Mouse (Mus musculus) forelimb bud, embryonic 11.5 days (tissue): ENCODE measurements at regions not wholly inside any gene's neighbourhood (a gene's known extent, or its start where the extent isn't known, plus 50 kb on each side); places are given as distances from the start of the nearest gene placed in this dataset.

Experiments
- DNase-seq: peaks from one replicate; pipeline ENCODE4 v3.0.0-alpha.2; 2012; ENCODE audit warnings: low read depth, low spot score

DNA sequence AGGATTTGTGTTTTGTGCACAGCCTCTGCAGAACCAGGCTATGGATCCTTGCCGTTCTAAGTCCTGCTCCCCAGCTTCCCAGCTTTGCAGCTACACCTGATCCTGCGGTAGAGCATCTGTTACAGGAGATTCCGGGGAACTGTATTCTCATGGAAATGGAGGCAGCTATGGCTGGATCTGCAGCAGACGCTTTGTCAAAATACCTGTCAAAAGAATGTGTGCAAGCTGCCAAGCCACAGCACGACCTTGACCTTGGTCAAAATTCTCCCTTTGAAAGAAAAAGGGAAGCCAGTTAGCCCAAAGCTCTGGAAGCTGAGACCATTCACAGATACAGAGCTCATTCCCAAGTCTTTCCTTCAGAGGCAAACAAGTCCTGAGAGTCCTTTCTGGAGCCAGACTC, 255.3 kb downstream of the Med13l start:
- no peak for DNase-seq

DNA sequence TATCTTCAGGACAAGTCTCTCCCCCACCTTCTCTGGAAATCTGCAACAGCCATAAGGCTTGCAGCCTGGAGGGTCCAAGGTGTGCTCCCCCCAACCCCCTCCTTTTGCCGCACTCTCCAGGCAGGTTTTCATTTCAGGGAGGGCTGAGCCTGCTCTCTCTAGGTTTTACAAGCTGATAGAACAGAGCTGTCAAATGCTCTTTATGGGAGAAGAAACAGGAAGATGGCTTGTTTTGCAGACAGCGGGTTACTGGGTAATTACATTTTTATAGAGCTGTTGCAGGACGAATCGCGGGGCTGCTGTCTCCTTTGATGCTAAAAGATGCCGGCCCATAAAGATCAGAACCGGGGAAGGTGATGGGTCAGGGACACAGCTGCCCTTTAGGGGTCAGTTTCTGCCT, 257.8 kb downstream of the Med13l start:
- peak; percentile 79 for DNase-seq

DNA sequence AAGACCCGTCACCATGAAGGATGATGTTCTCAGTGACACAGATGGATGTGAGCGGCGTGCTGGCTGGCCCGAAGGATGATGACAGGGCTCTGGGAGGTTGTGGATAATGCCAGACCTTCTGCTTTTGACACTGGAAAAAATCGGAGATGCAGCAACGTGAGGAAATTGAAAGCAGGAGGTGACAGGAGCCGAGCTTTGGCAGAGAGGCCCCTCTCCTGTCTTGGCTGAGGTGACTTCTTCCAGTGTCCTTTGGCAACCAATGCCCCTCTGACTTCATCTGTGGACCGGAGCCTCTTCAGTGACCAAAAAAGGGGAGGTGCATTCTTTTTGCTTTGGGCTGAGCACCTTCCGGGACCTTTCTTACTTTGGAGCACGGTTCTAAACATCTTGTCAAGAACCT, 264.3 kb downstream of the Med13l start:
- DNase-seq: no peak

DNA sequence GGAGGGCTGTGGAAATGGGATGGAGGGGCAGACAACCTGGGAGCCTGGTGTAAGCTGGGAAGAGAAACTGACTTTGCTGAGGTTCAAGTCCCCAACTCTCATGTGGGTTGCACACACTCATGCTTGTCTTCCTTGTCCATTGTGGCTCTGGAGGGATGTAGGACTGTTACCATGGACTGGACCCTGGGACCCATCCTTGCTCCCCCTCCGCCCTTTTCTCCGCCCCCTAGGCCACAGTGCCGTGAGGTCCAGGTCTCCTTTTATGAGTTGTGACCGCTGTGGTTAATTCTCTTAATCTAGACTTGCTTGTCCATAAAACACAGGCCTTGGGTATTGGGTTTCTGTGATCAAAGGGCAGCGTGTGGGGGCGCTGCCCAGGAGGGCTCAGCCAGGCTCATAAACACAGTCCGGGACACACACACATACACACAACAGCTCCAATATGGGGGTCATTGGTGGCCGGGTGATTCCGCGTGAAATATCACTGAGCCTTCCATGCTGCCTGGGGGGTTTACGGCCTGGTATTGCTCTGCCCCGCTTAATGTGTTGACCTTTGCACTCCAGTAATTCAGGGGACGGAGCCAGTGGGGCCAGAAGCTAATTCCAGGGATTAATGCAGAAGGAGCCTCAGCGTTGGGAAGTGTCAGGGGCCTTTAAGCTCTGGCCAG, 268.7 kb downstream of the Med13l start:
- DNase-seq: peak; percentile 77

DNA sequence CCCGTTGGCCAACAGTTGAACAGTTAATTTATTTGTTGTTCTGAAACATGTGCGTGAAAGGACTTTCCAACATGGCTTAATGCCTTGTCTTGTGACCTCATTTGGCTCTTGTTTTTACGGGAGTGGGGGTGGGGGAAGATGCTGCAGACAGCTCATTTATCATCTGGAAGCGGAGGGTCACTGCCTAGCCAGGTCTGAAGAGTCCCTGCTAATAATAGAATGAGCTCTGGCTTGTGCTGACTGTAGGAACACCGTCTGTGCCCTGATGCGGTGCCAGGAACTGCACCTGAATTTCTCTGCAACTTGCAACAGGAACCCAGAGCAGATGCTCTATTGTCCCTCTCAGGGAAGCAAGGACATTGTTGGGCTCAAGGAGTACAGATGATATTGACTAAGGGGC, 272.2 kb downstream of the Med13l start:
- DNase-seq: no peak

DNA sequence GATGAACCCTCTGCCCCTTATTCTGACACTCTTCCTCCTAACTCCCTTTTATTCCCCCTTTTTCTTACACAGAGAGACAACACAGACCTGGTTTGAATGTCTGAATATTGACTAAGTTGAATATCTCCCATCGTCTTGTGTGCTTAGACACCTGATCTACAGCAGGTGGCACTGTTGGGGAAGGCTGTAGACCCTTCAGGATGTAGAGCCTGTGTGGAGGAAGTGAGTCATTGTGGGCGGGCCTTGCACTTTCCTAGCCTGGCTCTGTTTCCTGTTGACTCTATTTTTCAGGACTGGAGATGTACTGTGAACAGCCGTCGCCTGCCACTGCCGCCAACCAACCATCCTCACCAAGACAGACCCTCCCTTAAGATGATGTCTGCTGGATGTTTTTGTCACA, 273.6 kb downstream of the Med13l start:
- DNase-seq: no peak

DNA sequence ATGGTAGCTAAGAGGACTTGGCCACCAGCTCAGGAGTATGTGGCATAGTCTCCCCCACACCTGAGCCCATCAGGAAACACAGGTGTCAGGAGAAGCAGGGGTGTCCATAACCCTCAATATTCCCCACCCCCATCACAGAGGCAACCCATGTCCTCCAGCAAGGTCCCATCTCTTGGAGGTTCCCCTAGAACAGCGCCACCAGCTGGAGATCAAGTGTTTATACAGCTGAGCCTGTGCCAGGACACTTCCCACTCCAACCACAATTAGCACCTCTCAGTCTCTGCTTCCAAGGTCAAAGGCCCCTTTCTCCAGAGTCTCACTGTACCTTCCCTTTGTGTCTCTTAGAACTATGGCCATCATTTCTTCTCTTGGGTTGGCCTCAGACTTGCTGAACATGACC, 276.5 kb downstream of the Med13l start:
- no peak for DNase-seq

DNA sequence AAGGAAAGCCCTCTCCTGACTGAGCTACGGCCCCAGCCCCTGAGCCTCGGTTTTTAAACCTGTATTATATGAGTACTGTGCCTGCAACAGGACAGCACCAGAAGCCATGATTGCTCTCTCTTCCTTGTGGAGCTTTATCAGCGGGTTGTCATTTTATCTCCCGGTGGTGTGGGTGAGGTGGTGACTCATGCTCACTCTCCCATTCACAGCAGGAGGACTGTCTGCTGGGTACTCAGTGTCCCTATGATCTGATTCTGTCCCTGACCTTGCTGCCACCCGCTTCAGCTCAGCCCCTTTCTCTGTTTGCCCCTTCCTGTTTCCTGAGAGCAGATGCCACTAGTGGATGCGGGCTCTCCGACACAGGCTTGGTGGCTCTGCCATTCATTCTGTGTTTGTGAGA, 277.9 kb downstream of the Med13l start:
- no peak for DNase-seq

DNA sequence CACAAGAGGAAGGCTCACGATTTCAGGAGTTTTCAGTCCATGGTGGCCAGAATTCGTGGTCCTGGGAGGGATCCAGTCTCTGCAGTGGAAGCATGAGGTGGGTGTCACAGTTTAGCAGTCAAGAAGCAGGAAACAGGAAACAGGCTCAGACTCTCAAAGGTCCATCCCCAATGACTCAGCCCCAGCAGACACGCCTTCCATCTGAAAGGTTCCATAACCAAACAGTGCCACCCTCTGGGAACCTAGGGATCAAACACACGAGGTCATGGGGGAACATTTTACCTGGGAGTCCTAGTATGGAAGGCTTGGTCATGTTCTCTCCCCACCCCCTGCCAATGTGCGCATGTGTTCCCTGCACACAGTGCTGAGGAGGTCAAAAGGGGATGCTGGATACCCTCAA, 279.4 kb downstream of the Med13l start:
- no peak for DNase-seq

DNA sequence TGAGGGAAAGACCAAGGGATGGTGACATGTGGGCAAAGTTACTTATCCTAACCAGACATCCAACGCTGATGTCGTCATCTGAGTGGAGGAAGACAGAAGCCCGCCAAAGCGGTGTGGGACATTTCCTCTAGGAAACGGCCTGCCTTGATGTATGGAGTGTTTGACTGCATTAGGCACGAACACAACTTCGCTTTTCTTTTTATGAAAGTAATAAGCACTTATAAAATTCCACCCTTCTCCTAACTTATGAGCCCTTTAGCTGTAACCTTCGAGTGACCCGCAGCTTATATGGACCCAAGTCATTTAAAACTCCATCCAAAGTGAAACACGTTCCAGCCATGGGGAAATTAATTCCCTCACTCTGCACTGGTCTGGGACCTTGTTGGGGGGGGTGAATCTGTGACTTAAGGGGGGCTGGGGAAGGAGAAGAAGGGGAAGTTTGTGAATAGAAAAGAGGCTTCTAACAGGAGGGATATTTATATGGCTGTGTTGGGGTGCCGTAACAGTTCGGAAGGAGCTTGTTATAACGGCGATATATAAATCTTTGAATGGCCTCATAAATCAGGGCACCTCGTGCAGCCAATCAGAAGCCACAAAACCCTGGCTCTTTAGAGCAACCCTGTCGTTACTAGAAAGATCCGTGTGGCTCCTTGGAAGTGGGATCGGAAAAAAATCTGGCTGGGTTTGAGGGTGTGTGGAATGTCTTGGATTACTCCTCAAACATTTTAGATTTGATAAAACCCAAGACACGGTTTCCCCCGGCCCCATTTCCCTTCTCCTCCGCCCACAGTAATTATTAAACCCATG, 280.9 kb downstream of the Med13l start:
- DNase-seq: peak; percentile 83

DNA sequence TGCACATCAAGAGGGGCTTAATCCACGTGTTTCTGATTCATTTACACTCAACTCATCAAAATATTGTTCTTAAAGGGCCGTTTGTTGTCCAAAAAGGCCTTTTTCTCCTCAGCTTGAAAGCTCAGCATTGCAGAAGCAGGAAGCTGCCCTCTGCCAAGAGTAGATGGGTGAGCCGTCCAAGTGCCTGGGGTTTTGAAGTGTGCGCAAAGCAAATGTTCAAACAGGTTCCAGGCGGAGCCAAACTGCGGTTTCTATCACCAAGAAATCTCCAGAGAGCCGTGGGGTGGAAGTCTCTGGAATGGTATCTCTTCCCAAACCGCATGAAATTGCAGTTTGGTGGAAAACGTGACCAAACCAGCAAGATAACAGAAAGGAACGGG, 281.5 kb downstream of the Med13l start:
- no peak for DNase-seq

DNA sequence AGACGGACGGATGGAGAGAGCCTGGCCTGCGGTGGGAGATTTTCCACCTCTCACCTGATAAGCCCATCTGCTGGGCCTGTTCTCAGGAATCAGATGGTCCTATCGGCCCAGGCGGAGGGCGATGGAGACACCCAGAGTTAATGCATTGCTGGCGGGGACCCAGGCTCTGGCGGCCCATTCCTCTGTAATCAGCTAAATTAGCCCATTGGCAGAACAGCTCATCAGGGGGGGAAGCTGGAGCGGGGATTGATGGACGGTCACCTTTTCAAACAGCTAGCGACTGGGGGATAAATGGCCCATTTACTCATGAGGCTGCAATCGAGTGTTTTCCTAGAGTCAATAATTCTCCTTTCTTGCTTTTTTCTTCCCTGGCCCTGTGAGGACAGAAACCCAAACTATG, 296.5 kb downstream of the Med13l start:
- no peak for DNase-seq

DNA sequence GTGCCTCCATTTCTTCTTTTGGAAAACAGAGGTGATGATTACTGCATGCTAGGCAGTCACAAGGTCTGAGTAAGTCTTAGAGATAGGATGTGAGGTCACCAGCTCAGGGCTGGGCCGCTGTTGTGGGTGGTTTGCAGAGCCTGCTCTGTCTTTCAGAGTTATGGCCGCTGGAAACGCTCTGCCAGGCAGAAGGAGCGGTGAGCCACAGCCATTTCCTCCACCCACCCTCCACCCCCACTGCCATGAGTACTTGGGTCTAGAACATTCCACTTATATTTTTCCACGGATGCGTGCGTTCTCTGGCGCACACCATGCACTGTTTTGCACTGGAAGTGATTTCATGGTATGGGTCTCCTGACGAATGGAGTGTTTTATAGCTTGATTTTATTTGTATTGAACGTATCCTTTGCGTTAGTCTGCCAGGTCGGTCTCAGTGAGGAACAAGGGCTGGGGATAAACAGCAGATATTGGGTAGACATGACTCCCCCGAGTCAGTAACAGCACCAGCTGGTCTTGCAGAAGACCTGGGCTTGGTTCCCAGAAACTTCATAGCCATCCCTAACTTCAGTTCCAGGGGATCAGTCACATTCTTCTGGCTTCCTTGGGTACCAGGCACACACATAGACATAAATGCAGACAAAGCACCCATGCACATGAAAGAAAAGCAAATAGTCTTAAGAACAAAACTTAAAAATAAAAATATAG, 300.8 kb downstream of the Med13l start:
- DNase-seq: no peak

DNA sequence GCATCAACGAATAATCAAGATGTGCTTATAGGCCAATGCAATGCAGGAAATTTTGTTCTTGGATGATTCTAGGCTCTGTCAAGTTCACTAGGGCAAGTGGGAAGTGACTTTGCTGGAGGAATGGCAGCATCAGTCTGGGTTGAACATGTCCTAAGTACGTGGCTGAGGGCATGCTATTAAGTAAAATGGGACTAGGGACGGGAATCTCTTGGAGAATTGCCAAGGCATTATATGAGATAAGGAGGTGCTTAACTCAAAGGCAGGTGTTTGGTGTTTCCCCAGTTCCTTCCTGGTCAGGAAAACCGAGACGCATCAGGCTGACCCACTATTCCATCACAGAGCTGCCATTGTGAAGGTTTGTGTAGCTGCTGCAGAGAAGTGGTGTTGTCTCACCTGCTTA, 307.0 kb downstream of the Med13l start:
- DNase-seq: no peak

DNA sequence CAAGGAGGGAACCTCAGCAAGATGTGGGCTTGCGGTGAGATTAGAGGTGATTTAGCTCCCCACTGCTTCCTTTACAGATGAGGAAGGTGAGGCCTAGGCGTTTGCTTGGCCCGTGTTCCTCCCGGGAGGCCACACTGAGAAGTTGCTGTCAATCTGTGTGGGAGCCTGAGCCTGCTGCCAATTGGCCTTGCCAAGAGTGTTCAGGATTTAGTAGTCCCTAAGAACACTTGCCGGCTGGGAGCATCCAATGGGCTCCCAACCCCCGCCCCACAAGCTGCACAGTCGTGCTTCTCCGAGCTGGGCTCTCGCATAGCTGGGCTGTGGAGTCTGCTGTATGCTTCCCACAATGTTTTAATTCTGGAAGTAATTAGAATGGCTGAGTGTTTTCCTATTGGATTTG, 308.9 kb downstream of the Med13l start:
- no peak for DNase-seq

DNA sequence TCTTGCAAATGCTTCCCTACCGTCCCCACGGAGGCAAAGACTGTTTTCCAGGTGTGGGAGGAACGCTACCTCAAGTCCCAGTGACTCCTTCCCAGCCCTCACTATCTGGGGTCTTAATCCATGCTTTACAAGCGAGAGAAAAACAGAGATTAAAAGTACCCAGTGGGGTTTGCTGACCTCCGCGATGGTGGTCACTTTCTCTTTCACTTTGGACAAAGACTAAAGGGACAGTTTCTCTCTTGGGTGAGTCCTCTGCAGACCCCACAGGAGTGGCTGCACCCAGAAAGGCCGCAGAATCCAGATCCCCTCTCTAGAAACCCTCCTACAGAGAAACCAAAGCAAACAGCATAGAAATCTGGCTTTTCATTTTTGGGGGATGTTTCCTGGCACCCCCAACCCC, 313.4 kb downstream of the Med13l start:
- no peak for DNase-seq

DNA sequence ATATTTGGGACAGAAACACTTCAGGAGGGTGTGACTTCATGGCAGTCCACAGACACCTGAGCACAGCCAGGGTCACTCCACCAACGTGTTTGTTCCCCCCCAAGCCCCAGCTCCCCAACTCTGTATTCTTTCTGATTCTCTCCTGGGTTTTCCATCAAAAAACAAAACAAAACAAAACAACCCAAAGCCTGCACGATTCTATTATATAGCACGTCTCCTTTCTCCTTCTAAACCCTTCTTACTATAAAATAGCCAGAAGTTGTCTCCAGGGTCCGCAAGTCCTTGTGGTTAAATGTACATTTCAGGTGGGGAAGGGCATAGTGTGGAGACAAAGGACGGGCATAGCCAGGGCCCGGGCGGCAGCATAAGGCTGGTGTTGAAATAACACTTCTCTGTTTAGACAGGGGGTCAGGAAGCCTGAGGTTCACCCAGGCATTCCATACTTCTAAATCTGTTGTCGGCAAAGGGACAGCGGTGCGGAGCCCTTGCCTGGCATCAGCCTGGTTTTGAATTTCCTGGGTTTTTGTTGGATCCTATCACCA, 314.7 kb downstream of the Med13l start:
- DNase-seq: no peak

DNA sequence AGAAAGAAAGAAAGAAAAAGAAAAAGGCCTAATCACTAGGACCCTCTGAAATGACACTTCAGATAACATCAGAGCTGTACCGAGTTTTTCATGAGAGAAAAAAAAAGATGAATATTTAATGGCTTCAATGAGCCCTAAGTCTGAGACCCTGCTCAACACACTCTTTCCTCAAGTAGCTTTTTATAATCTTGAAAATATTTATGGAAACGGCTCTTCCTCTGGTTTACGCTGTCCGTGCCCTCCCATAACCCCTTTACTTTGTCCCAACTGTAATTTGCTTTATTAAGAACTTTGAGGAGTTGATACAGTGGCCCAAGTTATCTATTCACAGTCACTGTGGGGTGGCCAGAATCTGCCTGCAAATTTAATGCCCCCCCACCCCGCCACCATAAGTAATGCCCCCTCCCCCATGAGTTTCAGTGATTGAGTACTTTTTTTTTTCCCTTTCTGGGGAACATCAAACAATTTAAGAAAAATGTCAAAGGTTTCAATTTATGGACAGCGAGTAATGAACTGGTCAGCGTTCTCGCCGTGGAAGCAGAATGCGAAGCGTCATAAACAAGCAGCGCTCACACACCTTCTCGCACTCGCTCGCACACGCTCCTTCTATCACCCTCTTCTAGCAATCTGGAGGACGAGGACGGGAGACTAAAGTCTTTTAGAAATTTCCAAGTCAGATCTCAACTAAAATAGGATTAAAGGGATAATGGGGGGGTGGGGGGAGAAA, 316.3 kb downstream of the Med13l start:
- no peak for DNase-seq

DNA sequence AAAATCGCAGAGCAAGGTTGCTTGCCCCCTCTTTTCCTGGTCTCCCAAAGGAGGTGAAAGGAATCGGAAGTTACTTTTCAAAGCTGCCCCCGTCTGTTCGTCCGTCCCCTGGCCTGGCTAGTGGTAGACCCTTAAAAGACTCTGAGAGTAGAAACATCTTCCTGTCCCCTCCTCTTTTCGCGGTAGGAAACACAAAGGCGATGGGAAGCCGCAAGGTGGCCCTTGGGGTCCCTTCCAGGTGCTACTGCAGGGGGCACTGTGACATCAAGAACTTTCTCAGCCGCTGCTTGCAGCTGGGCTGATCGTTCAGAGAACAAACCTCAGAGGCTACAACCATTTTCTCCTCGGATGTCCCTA, 316.8 kb downstream of the Med13l start:
- DNase-seq: peak; percentile 74

DNA sequence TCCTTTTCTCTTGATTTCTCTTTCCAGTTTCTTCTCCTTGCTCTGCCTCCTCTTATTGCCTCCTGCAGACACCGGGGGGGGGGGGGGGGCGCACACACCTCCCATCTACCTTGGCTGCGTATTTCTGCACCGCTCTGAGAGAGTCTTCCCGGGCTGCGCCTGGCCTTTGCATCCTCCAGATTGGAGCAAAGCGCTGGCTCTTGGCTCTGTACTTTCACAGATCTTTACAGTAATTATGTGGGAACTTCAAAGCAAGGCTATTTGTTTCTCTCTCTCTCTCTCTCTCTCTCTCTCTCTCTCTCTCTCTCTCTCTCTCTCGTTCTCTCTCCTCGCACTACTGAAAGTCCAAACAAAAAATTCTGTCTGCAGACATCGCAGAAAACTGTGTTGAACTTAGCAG, 317.4 kb downstream of the Med13l start:
- DNase-seq: no peak

DNA sequence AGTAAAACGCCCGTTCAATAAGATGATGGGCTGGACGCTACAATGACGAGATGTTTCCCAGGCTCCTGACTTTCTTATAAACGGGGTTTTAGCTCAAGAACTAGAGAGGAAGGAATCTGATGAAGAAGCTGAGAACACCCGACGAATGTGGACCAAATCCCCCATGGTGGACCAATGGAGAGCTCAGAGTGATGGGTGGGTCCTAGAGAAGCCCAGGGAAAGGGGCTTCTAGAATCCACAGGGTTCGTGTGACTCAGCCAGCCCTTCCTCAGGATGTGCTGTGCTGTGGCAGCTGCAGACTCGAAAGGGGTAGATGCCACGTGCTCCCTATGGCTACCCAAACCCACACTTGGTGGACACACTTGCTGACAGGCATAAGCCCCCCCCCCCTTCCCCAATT, 318.2 kb downstream of the Med13l start:
- no peak for DNase-seq
